Mouse (Mus musculus): ENCODE measurements around the gene Sh3pxd2b.

Sh3pxd2b gene

DNA sequence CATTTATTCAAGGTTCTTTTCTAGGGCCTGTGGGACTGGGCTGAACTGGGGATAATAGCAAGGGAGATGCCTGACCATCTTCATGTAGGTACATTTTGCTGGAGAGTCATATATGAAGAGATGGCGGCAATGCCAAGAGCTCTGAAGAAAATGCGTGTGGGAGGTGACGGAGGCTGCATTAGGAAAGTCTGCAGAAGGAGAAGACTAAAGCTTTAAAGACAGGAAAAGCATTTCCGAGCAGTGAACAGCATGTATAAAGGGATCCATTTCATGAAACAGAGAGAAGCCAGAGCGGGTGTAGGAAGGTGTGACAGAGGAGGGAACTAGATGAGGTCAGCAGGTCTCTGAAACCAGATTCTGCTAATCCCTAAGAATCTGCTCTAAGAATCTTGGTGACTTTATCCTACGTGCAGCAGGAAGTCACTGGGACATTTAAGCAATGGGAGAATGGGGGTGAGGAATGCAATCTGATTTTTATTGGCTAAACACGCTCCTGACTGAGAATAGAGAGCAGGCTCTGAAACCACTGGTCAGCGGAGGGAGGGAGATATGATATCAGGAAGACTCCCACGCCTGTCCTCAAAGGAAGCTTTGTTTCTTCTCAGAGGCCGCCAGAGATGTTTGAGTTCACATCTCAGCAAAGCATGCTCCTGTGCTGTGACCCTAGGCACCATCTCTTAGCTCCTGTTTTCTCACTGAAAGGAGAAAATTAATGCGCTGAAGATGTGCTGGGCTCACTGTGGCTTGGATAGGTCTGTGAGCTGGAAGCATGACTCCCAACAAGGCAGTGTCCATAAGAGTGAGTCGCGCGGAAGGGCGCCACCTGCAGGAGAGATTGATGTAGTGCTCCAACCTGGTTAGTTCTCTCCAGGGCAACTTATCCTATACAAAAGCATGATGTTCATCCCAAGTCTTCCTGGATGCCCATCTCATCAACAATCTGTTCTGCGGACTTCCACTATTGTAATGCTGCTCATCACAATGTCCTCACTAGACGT is 6.8 kb upstream of the Sh3pxd2b start:
- DNase-seq: peak; percentile 72

DNA sequence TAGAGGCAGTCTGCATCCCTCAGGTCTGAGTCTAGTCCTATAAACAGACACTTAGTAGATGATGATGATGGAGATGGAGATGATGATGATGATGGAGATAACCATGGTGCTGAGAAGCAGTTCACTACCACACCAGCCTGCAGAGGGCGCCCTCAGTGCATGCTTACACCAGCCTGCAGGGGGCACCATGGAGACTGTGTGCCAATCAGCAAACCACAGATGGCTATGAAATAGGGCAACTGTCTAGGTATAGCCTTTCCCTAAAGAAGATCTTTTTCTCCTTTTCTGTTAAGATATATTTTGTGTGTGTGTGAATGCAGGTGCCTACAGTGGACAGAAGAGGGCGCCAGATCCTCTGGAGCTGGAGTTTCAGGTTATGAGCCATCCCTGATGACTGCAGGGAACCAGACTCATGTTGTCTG is 4.8 kb upstream of the Sh3pxd2b start:
- DNase-seq: peak; percentile 78

DNA sequence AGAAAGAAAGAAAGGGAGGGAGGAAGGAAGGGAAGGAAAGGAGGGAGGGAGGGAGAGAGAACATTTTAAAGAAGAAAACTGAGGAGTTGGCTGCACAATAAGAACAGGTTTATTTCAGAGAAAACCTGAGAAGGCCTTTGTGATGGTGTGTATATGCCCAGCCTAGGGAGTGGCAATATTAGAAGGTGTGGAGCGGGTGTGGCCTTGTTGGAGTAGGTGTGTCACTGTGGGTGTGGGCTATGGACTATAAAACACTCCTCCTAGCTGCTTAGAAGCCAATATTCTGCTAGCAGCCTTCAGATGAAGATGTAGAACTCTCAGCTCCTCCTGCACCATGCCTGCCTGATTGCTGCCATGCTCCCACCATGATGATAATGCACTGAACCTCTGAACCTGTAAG is 4.3 kb upstream of the Sh3pxd2b start:
- no peak for DNase-seq

DNA sequence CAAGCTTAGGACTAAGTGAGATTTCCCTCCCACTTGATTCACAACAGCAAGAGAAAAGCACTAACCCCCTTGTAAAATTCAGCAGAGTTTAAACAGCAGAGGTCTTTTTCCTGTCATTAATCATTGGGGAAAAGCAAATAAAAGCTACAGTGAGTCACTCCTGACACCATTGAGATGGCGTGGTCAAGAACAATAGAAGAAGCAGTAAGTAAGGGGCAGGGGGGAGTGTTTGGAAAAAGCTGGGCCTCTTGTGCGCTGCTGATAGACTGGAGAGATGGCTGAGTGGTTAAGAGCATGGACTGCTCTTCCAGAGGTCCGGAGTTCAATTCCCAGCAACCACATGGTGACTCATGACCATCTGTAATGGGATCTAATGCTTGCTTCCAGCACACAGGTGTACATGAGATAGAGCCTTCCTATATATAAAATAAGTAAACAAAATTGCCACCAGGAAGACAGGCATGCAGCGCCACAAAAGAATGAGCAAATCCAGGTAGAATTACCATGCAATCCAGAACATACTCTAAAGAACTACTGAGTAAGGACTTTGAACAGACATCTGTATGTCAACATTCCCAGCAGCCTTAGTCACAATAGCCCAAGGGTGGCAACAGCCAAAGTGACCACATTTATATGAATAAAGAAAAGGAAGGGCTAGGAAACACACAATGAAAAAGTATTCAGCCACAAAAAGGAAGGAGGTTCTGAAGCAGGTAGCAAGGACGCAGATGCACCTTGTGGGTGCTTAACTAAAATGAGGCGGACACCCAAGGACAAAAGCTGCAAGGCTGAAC is 1.9 kb upstream of the Sh3pxd2b start:
- no peak for DNase-seq

DNA sequence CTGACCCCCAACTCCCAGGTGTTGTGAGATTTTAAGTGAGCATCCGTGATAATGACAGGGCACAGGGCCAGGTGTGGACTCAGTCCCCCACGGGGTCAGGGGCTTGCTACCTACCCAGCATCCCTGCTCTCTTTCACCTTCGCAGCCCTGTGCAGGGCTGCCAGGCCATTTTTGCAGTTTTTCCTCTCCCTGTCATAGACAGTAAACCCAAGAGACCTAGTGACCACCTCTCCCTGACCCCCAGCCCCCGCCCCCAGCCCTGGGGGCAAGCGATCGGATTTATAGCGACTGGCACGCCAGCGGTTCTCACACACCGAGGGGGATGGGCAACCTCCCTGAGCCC is 385 bp upstream of the Sh3pxd2b start:
- DNase-seq: no peak

DNA sequence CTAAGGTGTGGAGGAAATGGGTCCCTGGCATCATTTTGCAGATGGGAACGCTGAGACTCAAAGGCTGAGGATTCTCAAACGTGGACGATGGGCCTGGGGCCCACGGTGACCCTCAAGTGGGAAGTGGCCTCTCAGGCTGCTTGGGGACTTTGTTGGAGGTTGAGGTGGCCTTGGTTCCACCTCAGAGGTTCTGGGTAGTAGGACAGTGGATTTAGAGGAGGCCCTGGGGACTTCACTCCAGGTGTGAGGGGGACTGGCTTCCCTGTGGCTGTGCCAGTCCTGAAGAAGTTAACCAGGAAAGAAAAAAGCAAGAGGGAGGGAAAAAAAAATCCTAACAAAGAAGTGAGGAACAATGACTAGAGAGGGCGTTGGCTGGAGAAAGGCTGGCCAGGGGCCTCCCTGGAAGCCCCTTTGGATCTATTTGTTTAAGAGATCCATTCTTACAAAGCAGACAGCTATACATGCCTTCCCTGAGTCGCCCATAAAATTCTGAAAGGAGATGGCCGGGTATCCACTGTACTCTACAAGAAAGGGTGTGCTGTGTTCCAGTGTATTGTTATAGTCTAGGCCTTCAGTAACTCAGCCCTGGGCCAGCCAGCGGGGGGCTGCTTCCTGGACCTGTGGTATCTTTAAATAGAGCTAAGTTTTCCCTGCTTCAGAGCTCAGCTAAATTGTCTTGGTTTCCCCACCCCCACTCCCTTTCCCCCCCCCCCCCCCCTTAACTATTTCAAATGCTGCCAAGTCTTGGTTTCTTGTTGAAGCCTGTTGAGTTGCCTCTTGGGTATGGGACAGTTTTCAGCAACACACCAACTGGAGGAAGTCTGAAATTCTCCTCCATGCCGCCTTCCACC is 1.0 kb downstream of the Sh3pxd2b start:
- DNase-seq: no peak

DNA sequence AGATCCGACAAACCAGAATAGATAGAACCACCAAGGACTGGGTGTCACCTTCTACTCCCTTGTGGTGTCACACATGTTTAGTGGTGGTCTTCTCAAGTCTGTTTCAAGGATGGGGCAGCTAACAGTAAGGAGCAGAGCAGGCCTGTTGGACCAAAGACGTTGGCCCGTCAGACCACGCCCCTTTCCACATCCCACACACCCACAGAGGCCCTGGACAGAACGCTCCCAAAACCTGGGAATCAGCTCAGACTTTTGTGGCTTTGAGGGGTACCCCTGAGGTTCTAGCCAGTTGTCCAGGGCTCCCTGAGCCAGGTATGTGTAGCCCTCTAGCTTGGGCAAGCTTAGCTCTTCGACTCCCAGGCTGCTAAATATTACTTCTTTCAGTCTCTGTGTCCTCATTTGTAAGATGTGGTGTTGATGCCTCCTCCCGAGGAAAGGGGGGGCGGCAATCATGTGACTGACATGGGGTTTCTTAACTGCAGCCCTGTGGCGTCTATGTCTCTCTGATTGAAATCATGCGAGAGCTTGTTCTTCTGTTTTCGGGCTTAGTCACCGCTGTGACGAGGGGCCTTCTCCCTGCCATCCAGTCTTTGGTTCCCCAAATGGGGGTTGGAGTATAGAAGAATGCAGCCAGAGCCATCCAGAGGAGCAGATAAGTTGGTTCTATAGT is 1.8 kb downstream of the Sh3pxd2b start:
- peak; percentile 36 for DNase-seq

DNA sequence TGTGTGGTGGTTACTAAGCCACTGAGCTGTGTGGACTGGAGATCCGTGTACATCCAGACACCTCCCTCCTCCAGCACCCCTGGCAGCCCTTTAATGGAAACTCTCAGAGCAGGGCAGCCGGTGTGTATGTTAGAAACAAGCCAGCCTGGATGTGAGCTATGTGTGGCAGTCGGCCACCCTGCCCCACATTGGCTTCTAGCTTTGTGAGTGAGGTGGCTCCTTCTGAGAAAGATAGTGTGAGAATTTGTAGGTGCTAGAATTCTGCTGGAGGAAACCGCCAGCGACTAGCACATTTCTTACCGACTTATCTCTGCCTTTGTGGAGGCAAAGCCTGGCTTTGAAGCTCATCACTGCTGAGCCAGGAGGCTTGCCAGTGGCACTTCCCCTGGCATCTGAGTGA is 5.3 kb downstream of the Sh3pxd2b start:
- no peak for DNase-seq

DNA sequence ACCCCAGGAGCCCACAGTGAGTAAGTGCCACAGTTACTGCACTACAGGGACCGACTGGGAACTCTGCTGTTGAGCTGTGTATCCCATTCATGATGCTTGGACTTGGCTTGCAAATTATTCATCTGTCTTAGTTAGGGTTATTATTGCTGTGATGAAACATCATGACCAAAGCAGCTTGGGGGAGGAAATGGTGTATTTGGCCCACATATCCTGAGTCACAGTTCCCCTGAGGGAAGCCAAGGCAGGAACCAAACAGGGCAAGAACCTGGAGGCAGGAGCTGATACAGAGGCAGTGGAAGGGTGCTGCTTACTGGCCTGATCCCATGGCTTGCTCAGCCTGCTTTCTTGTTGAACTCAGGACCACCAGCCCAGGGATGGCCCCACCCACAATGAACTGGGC is 7.8 kb downstream of the Sh3pxd2b start:
- DNase-seq: no peak

DNA sequence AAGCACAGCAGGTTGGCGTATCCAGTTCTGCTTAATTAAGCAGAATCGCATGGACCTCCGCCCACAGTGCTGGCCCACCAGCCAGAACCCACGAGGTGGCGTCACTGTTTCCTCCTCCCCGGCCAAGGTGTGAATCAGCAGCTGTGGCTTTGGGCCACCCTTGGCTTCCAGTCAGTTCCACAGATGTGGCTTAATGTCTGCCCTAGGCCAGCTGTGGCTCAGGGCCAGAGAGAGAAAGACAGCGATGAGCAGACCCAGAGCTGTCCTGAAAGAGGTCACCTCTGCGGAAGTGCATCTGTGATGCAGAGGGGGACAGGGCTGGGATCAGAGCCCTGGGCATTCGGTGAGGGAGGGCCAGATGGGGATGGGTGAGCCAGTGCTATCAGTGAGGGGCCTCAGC is 10.1 kb downstream of the Sh3pxd2b start:
- DNase-seq: no peak

DNA sequence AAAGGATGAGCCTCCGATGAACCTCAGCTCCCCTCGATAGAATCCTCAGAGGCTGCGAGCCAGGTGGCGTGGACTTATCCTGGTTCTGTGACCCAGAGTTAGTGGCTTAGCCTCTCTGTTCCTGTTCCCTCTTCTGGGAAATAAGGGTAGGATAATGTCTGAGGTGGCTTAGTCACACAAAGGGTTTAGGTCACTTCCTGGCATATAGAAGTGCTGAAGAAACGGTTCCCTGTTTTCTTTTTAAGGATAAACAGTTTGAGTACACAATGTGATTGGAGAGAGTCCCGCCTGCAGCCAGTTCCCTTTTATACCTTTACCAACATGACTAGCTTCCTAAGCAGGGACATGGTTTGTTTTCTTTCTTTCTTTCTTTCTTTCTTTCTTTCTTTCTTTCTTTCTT is 10.8 kb downstream of the Sh3pxd2b start:
- no peak for DNase-seq

DNA sequence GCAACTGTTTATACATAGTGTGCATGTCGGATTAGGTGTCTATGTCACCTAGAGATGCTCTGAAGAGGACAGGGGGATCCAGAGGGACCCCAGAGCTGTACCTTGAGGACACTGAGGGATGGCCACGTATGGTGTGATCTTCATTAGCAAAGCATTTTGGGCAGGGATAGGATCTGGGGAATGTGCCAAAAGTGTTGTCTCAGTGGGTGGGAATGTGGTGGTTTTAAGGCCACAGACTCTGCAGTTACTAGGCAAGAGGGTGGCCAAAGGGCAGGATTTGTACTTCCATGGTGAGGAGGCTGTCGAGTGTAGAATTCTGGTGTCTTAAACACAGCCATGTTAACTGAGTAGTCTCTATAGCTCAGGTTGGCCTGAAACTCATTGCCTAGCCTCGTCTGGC is 11.9 kb downstream of the Sh3pxd2b start:
- DNase-seq: no peak

DNA sequence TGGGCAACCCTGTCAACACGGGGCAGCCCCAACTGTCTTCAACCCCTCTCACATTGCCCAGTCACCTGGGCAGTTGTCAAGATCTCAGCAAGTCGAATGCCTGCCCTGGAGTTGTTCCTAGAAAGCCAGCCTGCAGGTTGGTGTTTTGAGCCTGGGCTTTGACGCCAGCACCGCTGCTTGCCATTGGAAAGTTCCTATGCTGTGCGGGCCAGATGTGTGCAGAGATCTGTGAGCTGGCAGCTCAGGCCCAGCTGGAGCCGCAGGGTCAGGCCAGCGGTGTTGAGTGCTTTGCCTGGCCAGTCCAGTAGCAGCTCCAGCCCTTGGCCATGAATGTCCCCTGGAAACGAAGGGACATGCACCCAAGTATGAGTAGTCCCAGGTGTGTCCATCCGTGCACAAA is 14.2 kb downstream of the Sh3pxd2b start:
- DNase-seq: no peak

DNA sequence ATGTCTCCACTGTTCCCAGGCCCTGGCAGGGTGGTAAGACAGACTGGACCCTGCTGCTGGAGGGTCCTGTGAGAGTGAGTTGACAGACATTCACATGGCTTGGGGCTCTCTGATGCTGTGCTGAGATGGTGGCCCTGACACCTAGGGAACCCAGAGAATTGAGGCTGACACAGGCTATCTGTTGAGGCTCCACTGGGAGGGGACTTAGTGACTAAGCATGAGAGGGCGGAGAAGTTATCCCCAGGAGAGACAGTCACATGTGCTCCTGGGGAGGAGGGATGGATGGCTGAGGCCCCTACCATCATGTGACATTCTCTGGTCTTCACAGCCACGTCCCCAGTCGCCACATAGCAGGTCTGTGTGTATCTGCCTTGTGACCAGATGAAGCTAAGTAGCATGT is 15.6 kb downstream of the Sh3pxd2b start:
- DNase-seq: no peak

DNA sequence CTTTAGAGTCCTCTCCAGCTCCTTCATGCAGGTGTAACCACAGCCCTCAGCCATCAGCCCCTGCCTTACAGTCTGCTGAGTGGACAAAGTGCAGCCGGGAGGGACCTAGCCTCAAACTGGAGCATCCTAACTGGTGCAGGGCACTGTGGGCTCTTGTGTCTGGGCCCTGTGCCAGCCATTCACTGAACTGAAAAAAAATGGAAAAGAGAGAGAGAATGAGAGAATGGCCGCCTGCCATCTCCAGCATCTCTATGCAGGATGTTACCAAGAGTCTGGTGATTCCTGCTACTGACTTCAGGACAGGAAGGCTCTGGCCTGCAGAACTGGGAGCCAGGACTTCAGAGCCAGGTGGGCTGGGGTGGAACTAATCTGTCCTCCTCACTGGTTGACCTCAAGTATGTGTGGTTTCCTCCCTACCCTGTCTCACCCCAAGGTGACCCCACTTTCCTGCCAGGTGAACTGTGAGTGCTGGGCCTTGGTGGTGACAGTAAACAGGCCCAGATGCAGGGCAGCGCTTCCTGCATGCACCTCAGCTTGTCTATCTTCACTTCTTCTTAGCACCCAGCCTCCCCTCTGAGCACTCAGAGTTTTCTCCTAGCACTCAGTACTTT is 16.1 kb downstream of the Sh3pxd2b start:
- DNase-seq: peak; percentile 49

DNA sequence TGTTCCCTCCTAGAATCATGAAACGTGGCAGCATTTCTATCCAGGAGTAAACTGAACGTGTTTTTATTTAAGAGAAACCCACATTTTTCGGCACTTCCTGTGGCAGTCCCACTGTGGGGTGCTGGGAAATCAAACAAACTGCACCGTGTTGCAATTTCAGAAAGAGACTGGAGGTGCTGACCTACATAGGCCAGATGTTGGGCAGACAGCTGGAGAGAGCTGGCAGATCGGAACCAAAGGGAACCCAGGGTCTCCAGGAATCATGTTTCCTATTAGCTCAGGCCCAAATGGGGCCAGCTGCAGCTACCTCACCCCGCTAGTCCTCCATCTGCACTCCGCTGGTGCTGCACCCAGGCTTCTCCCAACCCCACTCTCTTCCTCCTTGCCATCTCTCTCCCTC is 16.8 kb downstream of the Sh3pxd2b start:
- peak; percentile 31 for DNase-seq

DNA sequence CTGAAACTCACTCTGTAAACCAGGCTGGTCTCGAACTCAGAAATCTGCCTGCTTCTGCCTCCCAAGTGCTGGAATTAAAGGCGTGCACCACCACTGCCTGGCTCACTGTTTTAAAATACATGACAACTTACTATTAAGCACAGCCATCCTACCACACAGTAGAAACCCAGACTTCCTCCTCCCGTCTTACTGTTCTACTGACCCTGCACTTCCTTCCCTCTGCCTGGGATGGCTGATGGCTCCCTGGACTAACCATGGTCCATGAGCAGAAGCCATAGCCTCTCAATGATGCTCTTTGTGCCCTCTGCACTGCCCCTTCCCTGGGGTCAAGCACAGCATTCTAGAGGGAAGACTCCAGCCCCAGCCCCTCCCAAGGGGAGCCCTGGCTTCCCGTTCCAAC is 17.9 kb downstream of the Sh3pxd2b start:
- no peak for DNase-seq

DNA sequence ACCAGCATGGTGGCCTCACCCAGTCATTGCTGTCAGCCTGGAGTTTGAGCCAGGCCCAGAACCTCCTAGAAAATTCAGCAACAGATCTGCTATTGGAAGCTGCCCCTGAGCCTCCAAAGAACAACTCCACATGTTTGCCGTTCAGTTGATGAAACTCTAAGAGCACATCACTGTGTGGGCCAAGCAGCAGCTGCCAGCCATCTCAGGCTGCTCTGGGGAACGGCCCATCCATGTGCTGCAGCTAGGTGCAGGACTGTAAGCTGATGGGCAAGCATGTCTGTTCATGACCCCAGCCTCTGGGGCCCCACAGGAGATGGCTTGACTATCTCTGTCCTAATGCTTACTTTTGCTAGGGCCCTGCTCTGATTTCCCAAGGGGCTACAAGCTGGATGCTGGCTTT is 19.4 kb downstream of the Sh3pxd2b start:
- DNase-seq: no peak

DNA sequence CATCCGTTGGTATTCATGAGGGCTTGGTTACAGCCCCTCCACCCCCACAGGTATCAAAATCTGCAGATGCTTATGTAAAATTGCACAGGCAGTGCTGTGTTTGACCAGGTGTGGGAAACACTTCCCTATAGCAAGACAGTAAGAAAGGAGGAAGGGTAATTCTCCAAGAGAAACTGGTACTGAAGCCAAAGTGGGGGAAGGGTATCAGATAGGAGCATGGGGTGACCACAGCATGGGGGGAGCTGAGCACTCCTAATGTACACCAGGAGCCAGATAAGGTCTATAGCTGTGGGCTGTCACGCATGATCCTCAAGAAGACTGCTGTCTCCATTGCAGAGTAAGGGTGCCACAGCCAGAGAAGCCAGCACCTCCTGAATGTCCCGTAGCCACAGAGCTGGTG is 21.4 kb downstream of the Sh3pxd2b start:
- DNase-seq: no peak

DNA sequence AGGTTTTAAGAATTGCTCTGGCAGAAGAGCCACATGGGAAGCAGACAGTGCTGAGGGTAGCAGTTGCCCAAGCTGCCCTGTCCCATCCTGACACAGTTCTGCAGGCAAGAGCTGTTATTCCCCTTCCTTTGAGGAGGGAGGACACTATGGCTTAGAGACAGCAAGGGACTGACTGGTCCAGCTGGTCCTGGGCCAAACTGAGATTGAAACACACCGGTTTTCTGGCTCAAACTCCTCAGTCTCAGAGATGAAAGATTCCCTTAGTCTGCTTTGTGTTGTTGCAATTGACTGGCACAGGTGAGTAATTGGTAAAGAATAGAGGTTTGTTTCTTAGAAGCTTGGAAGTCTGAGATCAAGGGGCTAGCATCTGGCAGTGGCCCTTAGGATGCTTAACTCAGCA is 23.3 kb downstream of the Sh3pxd2b start:
- no peak for DNase-seq

DNA sequence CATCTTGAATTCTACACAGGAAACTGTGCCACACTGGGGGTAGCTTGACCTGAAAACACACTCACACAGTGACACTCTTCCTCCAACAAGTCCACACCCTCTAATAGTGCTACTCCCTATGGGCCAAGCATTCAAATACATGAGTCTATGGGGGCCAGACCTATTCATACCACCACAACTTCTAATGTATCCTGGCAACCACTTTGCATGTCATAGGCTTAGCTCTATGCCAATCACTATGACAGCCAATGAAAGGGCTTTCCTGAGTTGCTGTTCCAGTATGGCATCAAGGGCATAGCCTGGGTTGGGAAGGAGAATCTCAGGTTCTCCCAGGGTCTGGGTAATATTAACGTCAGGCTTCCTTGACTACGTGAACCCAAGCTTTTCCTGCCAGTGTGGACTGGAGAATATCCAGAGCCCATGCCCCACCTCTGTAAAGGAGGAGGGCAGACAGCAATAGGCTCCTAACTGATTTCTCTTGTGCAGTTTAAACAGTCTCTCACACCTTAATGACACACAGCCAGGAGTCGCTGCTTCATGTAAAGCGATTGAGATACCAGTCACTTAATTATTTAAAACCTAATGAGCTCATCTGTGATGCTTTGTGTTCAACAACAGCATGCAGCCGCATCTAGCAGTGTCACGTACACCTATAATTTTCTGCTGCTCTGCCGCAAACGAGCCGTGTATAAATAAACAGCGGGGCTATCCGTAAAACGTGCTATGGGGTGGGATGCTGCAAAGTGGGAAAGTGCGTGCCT is 25.8 kb downstream of the Sh3pxd2b start:
- no peak for DNase-seq
